Mouse (Mus musculus): ENCODE measurements at regions not wholly inside any gene's neighbourhood (a gene's known extent, or its start where the extent isn't known, plus 50 kb on each side); places are given as distances from the start of the nearest gene placed in this dataset.

DNA sequence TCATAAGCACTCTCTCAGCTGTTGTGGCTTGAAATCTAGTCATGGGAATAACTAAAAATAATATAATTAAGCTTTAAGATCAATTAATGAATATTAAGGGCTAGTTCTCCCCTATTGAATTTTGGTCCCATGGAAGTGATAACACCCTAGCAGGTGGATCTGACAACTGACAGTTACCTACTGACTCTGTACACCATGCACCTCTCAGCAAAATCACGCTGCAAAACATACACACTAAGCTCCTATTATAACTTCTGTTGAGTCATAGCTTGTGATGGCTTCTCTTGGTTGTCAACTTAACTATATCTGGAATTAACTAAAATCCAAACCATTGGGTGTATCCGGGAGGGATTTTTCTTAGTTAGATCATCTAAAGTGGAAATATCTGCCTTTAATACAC is 817.9 kb upstream of the Chrm3 start:
- WGBS, result 86% methylated on average over 2 of the region's 2 CpGs
- Histone ChIP-seq H3K4me1 (replicated peaks; ENCODE audit: insufficient read depth, low read length) (no peaks in the 10 kb centered on the region), H3K9ac (ENCODE audit: low read depth, low read length) (no peak overlapping the region), H3K27ac (no peak overlapping the region), H3K27me3 (ENCODE audit: insufficient read depth, low read length) (no peaks in the 10 kb centered on the region), H3K9me3 (replicated peaks; ENCODE audit: low read length) (no peaks in the 10 kb centered on the region), H3K36me3 (ENCODE audit: insufficient read depth, low read length) (no peaks in the 10 kb centered on the region), H3K4me2 (ENCODE audit: low read length) (no peak overlapping the region), H3K4me3 (replicated peaks; ENCODE audit: low read depth, low read length) (no peak overlapping the region)
- DNase-seq (ENCODE audit: low spot score) (no peak), ATAC-seq (replicated peaks; ENCODE audit: low FRiP score, low read depth) (no peak)
- no peak for TF ChIP-seq CTCF (IDR thresholded peaks at IDR 0.05; ENCODE audit: low read depth)

DNA sequence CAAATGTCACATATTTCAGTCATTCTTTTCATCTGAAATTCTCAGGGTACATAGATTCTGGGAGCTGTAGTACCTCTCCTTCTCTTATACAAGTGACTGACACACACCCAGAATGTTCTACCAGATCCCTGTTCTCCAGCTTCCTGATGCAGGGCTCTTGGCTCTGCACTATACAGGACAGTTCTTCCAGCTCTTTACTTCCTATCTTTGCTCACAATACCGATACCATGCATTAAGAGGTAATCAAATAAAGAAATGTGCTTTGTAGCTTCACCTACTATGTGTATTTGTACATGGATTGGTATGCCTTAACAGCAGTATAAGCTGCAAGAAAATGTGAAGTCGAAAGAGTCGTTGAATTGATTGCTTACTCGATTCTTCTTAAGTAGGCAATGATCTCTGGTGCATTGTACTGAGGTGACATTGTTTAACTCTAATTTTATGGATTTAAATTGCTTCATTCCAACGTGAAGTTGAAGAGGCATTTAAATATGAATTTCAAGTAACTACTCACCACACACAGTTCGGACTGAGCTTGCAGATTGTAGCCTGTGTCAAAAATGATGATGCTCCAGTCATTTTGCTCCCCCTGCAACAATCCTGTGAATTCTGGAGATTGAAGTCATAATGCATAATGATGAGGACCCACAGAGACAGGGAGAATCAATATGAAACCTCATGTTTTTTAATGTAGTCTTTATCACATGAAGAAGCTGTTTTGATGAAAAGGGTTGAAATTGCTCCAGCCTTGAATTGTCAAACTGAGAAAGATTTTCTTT is 817.2 kb upstream of the Chrm3 start:
- no peak overlapping the region for H3K9ac ChIP-seq (ENCODE audit: low read depth, low read length)

DNA sequence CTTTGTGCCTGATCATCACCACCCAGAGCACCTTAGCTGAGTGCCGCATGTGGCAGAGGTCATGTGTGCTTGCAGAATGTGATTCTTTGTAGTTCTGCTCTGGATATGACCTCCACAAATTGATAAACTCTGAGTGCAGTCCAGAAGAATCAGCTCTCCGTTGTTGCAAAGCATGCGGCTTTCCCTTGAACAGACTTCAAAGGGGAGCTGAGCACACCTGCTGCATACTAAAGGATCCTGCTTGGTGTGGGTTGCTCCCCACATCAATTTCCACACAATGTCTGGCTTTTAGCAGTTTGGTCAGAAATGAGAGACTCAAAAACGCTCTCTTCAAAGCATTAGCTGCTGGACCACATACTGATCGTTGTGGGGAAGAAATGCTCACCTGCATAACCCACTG is 806.5 kb upstream of the Chrm3 start:
- no peak overlapping the region for H3K4me3 ChIP-seq (replicated peaks; ENCODE audit: low read depth, low read length)
- no peaks in the 10 kb centered on the region for H3K9me3 ChIP-seq (replicated peaks; ENCODE audit: low read length)
- H3K4me1 ChIP-seq (replicated peaks; ENCODE audit: insufficient read depth, low read length), result no peaks in the 10 kb centered on the region
- no peaks in the 10 kb centered on the region for H3K36me3 ChIP-seq (ENCODE audit: insufficient read depth, low read length)
- H3K27me3 ChIP-seq (ENCODE audit: insufficient read depth, low read length), result no peaks in the 10 kb centered on the region
- H3K27ac ChIP-seq, result no peak overlapping the region
- 75% methylated on average over 5 of the region's 5 CpGs for WGBS
- H3K9ac ChIP-seq (ENCODE audit: low read depth, low read length), result no peak overlapping the region
- H3K4me2 ChIP-seq (ENCODE audit: low read length), result no peak overlapping the region
- no peak for ATAC-seq (replicated peaks; ENCODE audit: low FRiP score, low read depth)
- no peak for DNase-seq (ENCODE audit: low spot score)
- TF ChIP-seq CTCF (IDR thresholded peaks at IDR 0.05; ENCODE audit: low read depth), result no peak

More for the DNA sequence above, 817.2 kb upstream of the Chrm3 start:
- Histone ChIP-seq H3K27ac (no peak overlapping the region), H3K4me3 (replicated peaks; ENCODE audit: low read depth, low read length) (no peak overlapping the region), H3K4me1 (replicated peaks; ENCODE audit: insufficient read depth, low read length) (no peaks in the 10 kb centered on the region), H3K27me3 (ENCODE audit: insufficient read depth, low read length) (no peaks in the 10 kb centered on the region), H3K4me2 (ENCODE audit: low read length) (no peak overlapping the region), H3K36me3 (ENCODE audit: insufficient read depth, low read length) (no peaks in the 10 kb centered on the region), H3K9me3 (replicated peaks; ENCODE audit: low read length) (no peaks in the 10 kb centered on the region)
- DNase-seq (ENCODE audit: low spot score) (no peak), ATAC-seq (replicated peaks; ENCODE audit: low FRiP score, low read depth) (no peak)
- 85% methylated on average over 6 of the region's 6 CpGs for WGBS
- TF ChIP-seq CTCF (IDR thresholded peaks at IDR 0.05; ENCODE audit: low read depth), result no peak

DNA sequence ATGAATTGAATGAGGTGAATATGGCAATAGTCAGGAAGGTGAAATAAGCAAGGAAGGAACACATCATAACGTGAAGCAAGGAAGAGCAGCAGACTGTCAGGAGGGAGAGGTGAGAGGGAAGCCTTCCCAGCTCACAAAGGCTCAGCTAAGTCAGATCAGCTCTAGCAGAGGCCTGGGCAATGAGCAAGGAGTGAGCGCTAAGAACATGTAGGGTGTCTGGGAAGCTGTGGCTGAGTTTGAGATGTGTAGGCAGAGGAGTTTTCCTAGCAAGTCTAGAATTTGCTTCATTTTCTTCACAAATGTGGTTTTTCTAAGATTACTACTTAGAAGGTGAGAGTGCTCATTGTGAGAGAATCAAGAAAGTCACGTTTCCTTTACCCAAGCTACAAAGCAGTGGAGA is 803.5 kb upstream of the Chrm3 start:
- WGBS, result 72% methylated on average over 3 of the region's 3 CpGs
- H3K4me2 ChIP-seq (ENCODE audit: low read length), result no peak overlapping the region
- H3K9ac ChIP-seq (ENCODE audit: low read depth, low read length), result no peak overlapping the region
- H3K36me3 ChIP-seq (ENCODE audit: insufficient read depth, low read length), result no peaks in the 10 kb centered on the region
- H3K9me3 ChIP-seq (replicated peaks; ENCODE audit: low read length), result no peaks in the 10 kb centered on the region
- TF ChIP-seq CTCF (IDR thresholded peaks at IDR 0.05; ENCODE audit: low read depth), result no peak
- H3K27ac ChIP-seq, result no peak overlapping the region
- H3K4me3 ChIP-seq (replicated peaks; ENCODE audit: low read depth, low read length), result no peak overlapping the region
- DNase-seq (ENCODE audit: low spot score), result no peak
- H3K27me3 ChIP-seq (ENCODE audit: insufficient read depth, low read length), result no peaks in the 10 kb centered on the region
- no peaks in the 10 kb centered on the region for H3K4me1 ChIP-seq (replicated peaks; ENCODE audit: insufficient read depth, low read length)
- ATAC-seq (replicated peaks; ENCODE audit: low FRiP score, low read depth), result no peak

DNA sequence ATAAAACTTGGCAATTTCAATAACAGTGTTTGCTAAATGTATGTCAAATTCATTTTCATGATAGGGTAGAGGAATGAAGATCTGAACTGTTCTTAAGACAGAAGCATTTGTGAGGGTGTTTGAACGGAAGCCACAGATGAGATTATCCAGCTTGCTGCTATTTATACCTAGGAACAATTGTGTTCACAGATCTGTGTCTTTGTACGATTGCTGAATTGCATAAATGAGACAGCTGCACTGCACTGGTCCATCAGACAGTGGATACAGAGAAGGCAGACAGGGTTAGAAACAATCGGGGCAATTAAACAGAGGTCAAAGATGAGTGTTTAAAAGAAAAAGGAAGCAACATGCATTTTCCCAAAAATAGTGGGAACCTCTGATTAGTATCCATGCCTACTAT is 786.6 kb upstream of the Chrm3 start:
- 86% methylated on average over 3 of the region's 3 CpGs for WGBS
- Histone ChIP-seq H3K36me3 (ENCODE audit: insufficient read depth, low read length) (no peaks in the 10 kb centered on the region), H3K27ac (no peak overlapping the region), H3K4me1 (replicated peaks; ENCODE audit: insufficient read depth, low read length) (no peaks in the 10 kb centered on the region), H3K27me3 (ENCODE audit: insufficient read depth, low read length) (no peaks in the 10 kb centered on the region), H3K4me2 (ENCODE audit: low read length) (no peak overlapping the region), H3K4me3 (replicated peaks; ENCODE audit: low read depth, low read length) (no peak overlapping the region), H3K9ac (ENCODE audit: low read depth, low read length) (no peak overlapping the region), H3K9me3 (replicated peaks; ENCODE audit: low read length) (no peaks in the 10 kb centered on the region)
- no peak for TF ChIP-seq CTCF (IDR thresholded peaks at IDR 0.05; ENCODE audit: low read depth)
- DNase-seq (ENCODE audit: low spot score), result no peak
- no peak for ATAC-seq (replicated peaks; ENCODE audit: low FRiP score, low read depth)

DNA sequence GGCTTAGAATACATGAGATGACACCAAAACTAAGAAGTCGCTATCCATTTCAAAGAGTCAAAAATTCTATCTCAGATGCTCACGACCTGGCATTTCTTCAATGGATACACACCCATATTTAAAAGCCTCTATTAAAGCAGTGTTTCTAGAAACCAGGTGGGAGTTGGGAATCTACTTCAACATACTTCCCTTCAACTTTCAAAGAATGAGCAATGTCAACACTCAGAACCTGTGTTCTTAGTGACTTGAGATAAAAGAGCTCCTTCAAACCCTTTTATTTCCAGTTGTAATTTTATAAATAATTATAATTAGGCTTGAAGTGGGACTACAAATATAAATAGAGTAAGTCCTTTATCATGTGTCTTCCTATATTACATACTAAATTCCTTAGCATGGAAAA is 747.0 kb upstream of the Chrm3 start:
- ATAC-seq (replicated peaks; ENCODE audit: low FRiP score, low read depth) (no peak), DNase-seq (ENCODE audit: low spot score) (no peak)
- H3K9ac ChIP-seq (ENCODE audit: low read depth, low read length), result no peak overlapping the region
- no peaks in the 10 kb centered on the region for H3K4me1 ChIP-seq (replicated peaks; ENCODE audit: insufficient read depth, low read length)
- H3K9me3 ChIP-seq (replicated peaks; ENCODE audit: low read length), result no peaks in the 10 kb centered on the region
- WGBS, result 82% methylated on average over 2 of the region's 2 CpGs
- H3K4me2 ChIP-seq (ENCODE audit: low read length), result no peak overlapping the region
- H3K36me3 ChIP-seq (ENCODE audit: insufficient read depth, low read length), result no peaks in the 10 kb centered on the region
- no peaks in the 10 kb centered on the region for H3K27me3 ChIP-seq (ENCODE audit: insufficient read depth, low read length)
- TF ChIP-seq CTCF (IDR thresholded peaks at IDR 0.05; ENCODE audit: low read depth), result no peak
- H3K27ac ChIP-seq, result no peak overlapping the region
- no peak overlapping the region for H3K4me3 ChIP-seq (replicated peaks; ENCODE audit: low read depth, low read length)

DNA sequence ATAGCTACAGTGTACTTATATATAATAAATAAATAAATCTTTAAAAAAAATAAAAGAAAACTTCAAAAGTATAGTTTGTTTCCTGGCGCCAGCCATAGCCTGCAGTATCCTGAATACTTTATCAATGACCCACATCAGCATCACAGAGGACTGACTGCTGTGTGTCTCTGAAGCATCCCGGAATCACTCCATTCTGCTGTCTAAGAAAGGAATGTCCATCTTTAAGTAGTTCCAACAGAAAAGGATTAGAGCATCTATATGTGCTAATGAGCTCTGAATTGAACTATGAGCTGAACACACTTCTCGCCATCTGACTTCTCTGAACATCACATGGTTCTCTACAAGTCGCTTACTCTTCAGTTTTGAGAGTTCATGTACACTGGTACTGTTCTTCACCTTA is 745.8 kb upstream of the Chrm3 start:
- Histone ChIP-seq H3K4me3 (replicated peaks; ENCODE audit: low read depth, low read length) (no peak overlapping the region), H3K9me3 (replicated peaks; ENCODE audit: low read length) (no peaks in the 10 kb centered on the region), H3K27ac (no peak overlapping the region), H3K27me3 (ENCODE audit: insufficient read depth, low read length) (no peaks in the 10 kb centered on the region), H3K36me3 (ENCODE audit: insufficient read depth, low read length) (no peaks in the 10 kb centered on the region), H3K9ac (ENCODE audit: low read depth, low read length) (no peak overlapping the region), H3K4me2 (ENCODE audit: low read length) (no peak overlapping the region), H3K4me1 (replicated peaks; ENCODE audit: insufficient read depth, low read length) (no peaks in the 10 kb centered on the region)
- DNase-seq (ENCODE audit: low spot score), result no peak
- no peak for ATAC-seq (replicated peaks; ENCODE audit: low FRiP score, low read depth)
- 94% methylated on average over 4 of the region's 4 CpGs for WGBS
- TF ChIP-seq CTCF (IDR thresholded peaks at IDR 0.05; ENCODE audit: low read depth), result no peak
